Mouse (Mus musculus) intestine, embryonic 15.5 days (tissue): ENCODE measurements around the gene Ctsz. TPM values are rescaled to one million over a fixed set of nuclear protein-coding genes. Genes with fewer than 3 reads are reported as not detected.

Source experiments
- ATAC-seq: fragments of 200-750 bp; cut with Nextera tagmentation; 2 replicates; pipeline ENCODE4 v1.8.0; 2017; ENCODE audit warnings: moderate TSS enrichment, moderate library complexity
- H3K27ac ChIP-seq: fragments of 300-500 bp; sonication (generic); 2 replicates; pipeline ENCODE4 v1.5.1; 2015; ENCODE audit warnings: mild to moderate bottlenecking, inconsistent platforms
- H3K27me3 ChIP-seq: fragments of 300-500 bp; sonication (generic); replicated peaks from 2 replicates; pipeline ENCODE4 v1.6.1; 2015; ENCODE audit warnings: inconsistent platforms
- H3K36me3 ChIP-seq: fragments of 300-500 bp; sonication (generic); 2 replicates; pipeline ENCODE4 v1.6.1; 2015; ENCODE audit warnings: inconsistent platforms
- H3K4me1 ChIP-seq: fragments of 300-500 bp; sonication (generic); replicated peaks from 2 replicates; pipeline ENCODE4 v1.6.1; 2015; ENCODE audit warnings: inconsistent platforms
- H3K4me2 ChIP-seq: fragments of 300-500 bp; sonication (generic); replicated peaks from 2 replicates; pipeline ENCODE4 v1.6.1; 2015; ENCODE audit warnings: mild to moderate bottlenecking, inconsistent platforms
- H3K4me3 ChIP-seq: fragments of 300-500 bp; sonication (generic); replicated peaks from 2 replicates; pipeline ENCODE4 v1.5.1; 2015; ENCODE audit warnings: inconsistent platforms
- H3K9ac ChIP-seq: fragments of 300-500 bp; sonication (generic); 2 replicates; pipeline ENCODE4 v1.6.1; 2015; ENCODE audit warnings: inconsistent platforms
- H3K9me3 ChIP-seq: fragments of 300-500 bp; sonication (generic); 2 replicates; pipeline ENCODE4 v1.6.1; 2016; ENCODE audit warnings: inconsistent platforms
- WGBS: fragments of 180-500 bp; shearing (Covaris S2); methylation state at CpG from one replicate; pipeline ENCODE4 v1.1.7; 2015; 5-methylcytosine and 5-hydroxymethylcytosine counted together
- polyA plus RNA-seq: library from polyadenylated mRNA; unstranded; fragments of >200 nt; fragmentation: Nextera tagmentation; extraction: Ambion mirVana; gene quantifications from 2 replicates; pipeline ENCODE4 v1.2.1, GENCODE M21; 2015

The Ctsz gene
- polyA plus RNA-seq, 1 experiment from 2014 or later: 247 TPM

DNA sequence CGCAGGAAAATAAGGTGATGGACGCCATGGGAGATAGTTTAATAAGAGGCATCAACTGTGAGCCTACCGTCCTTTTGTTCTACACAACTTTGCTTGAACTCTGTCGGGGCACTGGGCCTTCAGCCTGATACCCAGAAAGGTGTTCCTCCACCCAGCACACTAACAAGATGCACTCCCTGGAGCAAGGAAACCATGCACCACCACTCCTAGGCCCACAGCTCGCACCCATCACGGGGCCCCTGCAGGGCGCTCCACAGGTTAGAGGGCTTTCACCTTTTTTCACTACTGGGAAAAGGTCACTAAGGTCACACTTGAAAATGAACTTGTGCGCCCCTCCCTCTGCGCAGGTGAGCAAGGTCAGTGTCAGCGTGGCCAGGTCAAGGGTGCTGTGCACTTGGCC lies 24.5 kb upstream of the Ctsz start:
- H3K9ac ChIP-seq: peak overlapping the region; percentile 84
- no peaks in the 10 kb centered on the region for H3K9me3 ChIP-seq
- H3K27me3 ChIP-seq: no peaks in the 10 kb centered on the region
- H3K27ac ChIP-seq: no peak overlapping the region
- WGBS: 34% methylated on average over 10 of the region's 10 CpGs
- peak; percentile 31 for ATAC-seq
- peak overlapping the region; percentile 76 for H3K4me3 ChIP-seq
- peak overlapping the region; percentile 89 for H3K4me2 ChIP-seq
- 0 out of 2 replicates have a peak, but pooled peaks cover 5% of the 10 kb centered on the region for H3K4me1 ChIP-seq
- H3K36me3 ChIP-seq: peaks cover 16% of the 10 kb centered on the region

DNA sequence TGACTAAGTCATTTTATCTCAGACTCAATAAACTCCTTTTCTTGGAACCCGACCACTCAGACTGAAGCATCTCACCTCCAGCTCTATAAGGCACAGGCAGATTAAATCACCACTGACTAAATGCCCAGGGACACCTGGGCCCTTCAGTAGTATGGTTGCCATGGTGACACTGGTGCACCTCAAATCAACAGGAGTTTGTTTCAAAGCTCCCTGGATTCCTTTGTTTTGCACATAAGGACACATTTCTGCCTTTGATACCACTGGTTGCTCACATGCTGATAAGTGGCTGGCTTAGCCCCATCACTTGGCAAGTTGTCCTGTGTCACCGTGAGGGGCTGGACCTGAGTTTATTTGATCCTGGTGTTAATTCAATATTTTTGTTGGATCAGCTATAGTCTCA lies 20.5 kb upstream of the Ctsz start:
- no peak overlapping the region for H3K4me3 ChIP-seq
- H3K9me3 ChIP-seq: no peaks in the 10 kb centered on the region
- no peak for ATAC-seq
- peaks cover 10% of the 10 kb centered on the region for H3K36me3 ChIP-seq
- no peaks in the 10 kb centered on the region for H3K27me3 ChIP-seq
- no peak overlapping the region for H3K4me2 ChIP-seq
- 59% methylated on average over 2 of the region's 2 CpGs for WGBS
- H3K4me1 ChIP-seq: 0 out of 2 replicates have a peak, but pooled peaks cover 5% of the 10 kb centered on the region
- no peak overlapping the region for H3K27ac ChIP-seq
- H3K9ac ChIP-seq: no peak overlapping the region

DNA sequence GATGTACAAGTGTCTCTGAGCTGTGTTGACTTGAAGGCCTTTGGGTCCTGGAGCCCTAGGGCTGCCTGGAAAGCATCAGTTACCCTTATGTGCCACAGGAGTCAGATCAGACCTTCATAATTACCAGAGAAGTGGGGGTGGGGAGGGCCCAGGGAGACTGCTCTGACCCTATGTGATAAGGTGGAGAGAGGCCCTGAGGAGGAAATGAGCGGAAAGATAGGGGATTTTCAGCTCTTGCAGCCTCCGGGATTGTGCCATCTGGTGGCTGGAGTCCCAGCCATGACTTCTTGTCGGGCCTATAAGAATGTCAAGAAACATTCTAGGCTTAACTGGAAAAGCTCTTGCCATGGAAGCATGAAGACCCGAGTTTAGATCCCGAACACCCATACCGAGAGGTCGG lies 14.8 kb upstream of the Ctsz start:
- 66% methylated on average over 7 of the region's 7 CpGs for whole genome bisulfite sequencing
- H3K36me3 ChIP-seq: no peaks in the 10 kb centered on the region
- peak; percentile 80 for ATAC-seq
- H3K9me3 ChIP-seq: no peaks in the 10 kb centered on the region
- no peak overlapping the region for H3K9ac ChIP-seq
- no peak overlapping the region for H3K4me2 ChIP-seq
- H3K4me3 ChIP-seq: no peak overlapping the region
- no peaks in the 10 kb centered on the region for H3K4me1 ChIP-seq
- no peak overlapping the region for H3K27ac ChIP-seq
- H3K27me3 ChIP-seq: no peaks in the 10 kb centered on the region

DNA sequence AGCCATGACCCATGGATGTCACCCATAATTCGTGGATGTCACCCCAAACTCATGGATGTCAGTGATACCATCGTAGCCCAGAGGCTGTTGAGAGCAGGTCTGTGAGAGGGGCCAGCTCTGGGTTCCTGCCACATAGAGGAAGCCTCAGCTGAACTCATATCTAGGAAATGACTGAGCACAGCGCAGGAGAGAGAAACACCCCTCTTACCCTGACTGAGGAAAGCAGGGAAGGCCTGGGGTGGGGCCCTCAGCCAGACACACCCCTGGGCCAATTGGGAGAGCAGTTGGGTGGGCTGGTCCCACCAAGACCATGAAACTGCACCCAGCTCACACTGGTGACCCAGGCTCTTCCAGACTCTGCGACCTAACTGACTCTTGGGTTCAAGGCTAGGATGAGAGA lies 11.5 kb upstream of the Ctsz start, which contains the start of gene Tubb1:
Tubb1 (plus strand) TSS at position 343 of the 400 bp plus-strand sequence.
- H3K4me2 ChIP-seq: no peak within 1 kb of the TSS
- no peak within 1 kb of the TSS for H3K4me3 ChIP-seq
- no peaks in the 10 kb centered on the region for H3K4me1 ChIP-seq
- H3K9ac ChIP-seq: no peak within 1 kb of the TSS
- H3K36me3 ChIP-seq: no peaks in the 10 kb centered on the region
- no peak within 1 kb of the TSS for H3K27ac ChIP-seq
- ATAC-seq: 0 out of 2 replicates have a peak, but pooled peaks have one; percentile 35
- no peaks in the 10 kb centered on the region for H3K27me3 ChIP-seq
- no peaks in the 10 kb centered on the region for H3K9me3 ChIP-seq
- WGBS: 63% methylated on average over 4 of the region's 4 CpGs

DNA sequence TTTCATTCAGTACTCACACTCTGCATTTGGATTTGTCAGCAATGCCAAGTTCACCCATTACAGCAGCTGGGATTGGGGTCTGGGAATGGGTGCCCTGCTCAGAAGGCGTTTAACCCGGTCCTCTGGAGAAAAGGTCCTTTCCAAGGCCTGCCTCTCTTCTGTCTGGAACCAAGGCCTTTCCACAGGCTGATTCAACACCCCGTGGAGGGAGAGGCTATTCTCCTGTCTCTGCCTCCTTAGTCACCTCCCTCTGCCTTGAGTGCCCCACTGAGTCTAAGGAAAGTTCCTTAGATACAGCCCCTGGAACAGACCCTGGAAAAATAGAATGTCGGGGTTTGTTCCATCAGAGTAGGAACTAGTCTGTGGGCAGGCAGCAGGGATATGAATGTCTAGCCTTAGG lies 9.6 kb upstream of the Ctsz start:
- no peaks in the 10 kb centered on the region for H3K27me3 ChIP-seq
- ATAC-seq: no peak
- 84% methylated on average over 4 of the region's 4 CpGs for WGBS
- H3K9me3 ChIP-seq: no peaks in the 10 kb centered on the region
- no peak overlapping the region for H3K9ac ChIP-seq
- no peak overlapping the region for H3K4me3 ChIP-seq
- no peak overlapping the region for H3K27ac ChIP-seq
- no peaks in the 10 kb centered on the region for H3K36me3 ChIP-seq
- H3K4me1 ChIP-seq: no peaks in the 10 kb centered on the region
- H3K4me2 ChIP-seq: no peak overlapping the region

DNA sequence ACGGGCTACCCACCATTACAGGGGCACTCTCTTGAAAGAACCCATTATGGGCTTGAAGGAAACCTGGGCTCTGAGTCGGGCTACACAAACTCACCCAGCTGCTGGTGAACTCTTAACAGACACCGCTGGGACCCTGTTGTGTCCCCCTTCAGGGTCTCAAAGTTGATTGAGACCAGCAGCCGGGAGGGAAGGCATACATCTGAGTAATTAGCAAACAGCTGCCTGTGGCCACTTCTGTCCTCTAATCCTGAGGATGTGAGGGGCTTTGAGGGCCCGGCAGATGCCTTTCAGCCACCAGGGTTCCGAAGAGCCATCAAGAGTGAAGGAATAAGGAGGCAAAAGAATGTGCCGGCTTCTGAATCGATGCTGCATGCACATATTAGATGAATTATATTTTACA lies 8.1 kb upstream of the Ctsz start:
- no peak overlapping the region for H3K27ac ChIP-seq
- no peak for ATAC-seq
- 0 out of 2 replicates have a peak, but pooled peaks cover 3% of the 10 kb centered on the region for H3K4me1 ChIP-seq
- H3K9me3 ChIP-seq: no peaks in the 10 kb centered on the region
- H3K9ac ChIP-seq: no peak overlapping the region
- H3K4me3 ChIP-seq: no peak overlapping the region
- 62% methylated on average over 8 of the region's 8 CpGs for WGBS
- no peaks in the 10 kb centered on the region for H3K36me3 ChIP-seq
- H3K4me2 ChIP-seq: no peak overlapping the region
- no peaks in the 10 kb centered on the region for H3K27me3 ChIP-seq

DNA sequence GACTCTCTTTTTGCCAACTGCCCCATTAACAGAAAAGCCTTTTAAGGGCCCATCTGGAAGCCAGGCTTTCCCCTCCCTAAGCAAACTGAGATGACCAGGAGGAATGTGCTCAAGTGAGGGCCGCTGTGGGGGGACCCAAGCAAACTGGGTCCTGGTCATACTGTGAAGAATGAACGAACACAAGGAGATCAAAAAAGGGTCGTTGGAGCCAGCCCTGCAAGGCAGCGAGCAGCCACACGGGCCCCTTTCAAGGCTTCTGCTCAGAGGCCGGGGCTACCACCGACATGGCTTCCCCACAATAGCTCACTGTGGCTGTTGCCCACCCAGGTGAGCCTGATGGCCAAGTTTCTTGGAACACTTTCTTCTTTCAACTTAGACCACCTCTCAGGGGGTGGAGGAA lies 7.7 kb upstream of the Ctsz start:
- no peak overlapping the region for H3K4me2 ChIP-seq

DNA sequence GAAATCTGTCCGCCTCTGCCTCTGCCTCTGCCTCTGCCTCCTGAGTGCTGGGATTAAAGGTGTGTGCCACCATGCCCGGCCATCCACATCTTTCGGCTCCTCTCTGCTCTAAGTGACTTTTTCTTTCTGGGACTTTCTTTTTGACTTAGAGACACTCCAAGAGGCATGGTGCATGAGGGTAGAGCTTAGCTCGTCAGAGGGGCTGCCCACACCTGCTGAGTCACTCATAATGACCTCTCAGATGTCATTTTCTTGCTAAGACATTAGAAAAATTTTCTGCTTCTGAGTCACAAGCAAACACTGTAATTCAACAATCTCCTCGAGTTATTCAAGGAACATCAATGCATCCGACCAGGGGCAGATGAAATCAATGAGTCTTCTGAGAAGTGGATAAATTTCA lies 6.2 kb upstream of the Ctsz start:
- no peak for ATAC-seq
- Histone ChIP-seq H3K4me2 (no peak overlapping the region), H3K36me3 (no peaks in the 10 kb centered on the region), H3K9ac (no peak overlapping the region), H3K27ac (no peak overlapping the region), H3K27me3 (no peaks in the 10 kb centered on the region), H3K4me1 (0 out of 2 replicates have a peak, but pooled peaks cover 6% of the 10 kb centered on the region), H3K9me3 (no peaks in the 10 kb centered on the region), H3K4me3 (no peak overlapping the region)
- 80% methylated on average over 6 of the region's 6 CpGs for WGBS

More for the DNA sequence above, 7.7 kb upstream of the Ctsz start:
- H3K27me3 ChIP-seq: no peaks in the 10 kb centered on the region
- no peaks in the 10 kb centered on the region for H3K9me3 ChIP-seq
- H3K36me3 ChIP-seq: no peaks in the 10 kb centered on the region
- H3K9ac ChIP-seq: no peak overlapping the region
- H3K4me1 ChIP-seq: 0 out of 2 replicates have a peak, but pooled peaks cover 6% of the 10 kb centered on the region
- no peak overlapping the region for H3K27ac ChIP-seq
- no peak overlapping the region for H3K4me3 ChIP-seq
- ATAC-seq: no peak
- 48% methylated on average over 7 of the region's 7 CpGs for WGBS

DNA sequence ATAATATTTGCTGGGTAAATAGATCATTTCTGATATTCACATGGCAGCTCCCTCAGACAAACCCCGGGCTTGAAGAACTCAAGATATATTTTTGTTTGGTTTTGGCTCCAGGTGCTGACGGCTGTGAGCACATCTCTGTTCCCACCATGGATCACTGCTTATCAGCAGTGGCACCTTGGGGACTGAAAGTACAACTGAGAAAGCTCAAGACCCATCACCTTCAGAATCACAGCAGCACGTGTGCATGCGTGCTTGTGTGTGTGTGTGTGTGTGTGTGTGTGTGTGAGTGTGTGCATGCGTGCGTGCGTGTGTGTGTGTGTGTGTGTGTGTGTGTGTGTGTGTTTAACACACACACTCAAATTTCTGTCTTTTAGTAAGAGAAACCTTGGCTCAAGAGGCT lies 5.5 kb upstream of the Ctsz start:
- no peak overlapping the region for H3K27ac ChIP-seq

DNA sequence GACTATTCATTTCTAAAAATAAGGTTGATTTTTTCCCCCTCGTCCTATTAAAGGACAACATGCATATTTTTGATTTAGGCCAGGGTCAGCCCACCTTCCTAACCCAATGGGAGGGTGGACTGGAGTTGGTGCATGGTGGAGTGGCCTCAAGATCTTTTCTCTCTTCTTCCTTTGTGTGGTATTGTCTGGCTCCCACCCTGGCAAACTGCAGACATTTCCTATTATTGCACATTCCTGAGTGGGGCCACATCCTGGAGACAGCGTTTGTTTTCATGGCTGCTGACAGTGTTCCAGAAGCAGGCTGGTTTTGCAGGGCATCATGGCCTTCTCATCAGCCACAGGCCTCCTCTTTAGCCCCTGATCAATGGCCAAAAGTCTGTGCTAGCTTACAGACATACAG lies 4.2 kb upstream of the Ctsz start:
- Histone ChIP-seq H3K4me1 (peaks cover 15% of the 10 kb centered on the region), H3K27ac (no peak overlapping the region), H3K4me2 (no peak overlapping the region), H3K36me3 (no peaks in the 10 kb centered on the region), H3K27me3 (no peaks in the 10 kb centered on the region), H3K9ac (no peak overlapping the region), H3K9me3 (no peaks in the 10 kb centered on the region), H3K4me3 (no peak overlapping the region)
- WGBS: 44% methylated on average over 2 of the region's 2 CpGs
- no peak for ATAC-seq

More for the DNA sequence above, 5.5 kb upstream of the Ctsz start:
- Histone ChIP-seq H3K36me3 (no peaks in the 10 kb centered on the region), H3K9ac (no peak overlapping the region), H3K4me1 (0 out of 2 replicates have a peak, but pooled peaks cover 6% of the 10 kb centered on the region), H3K4me3 (no peak overlapping the region), H3K4me2 (no peak overlapping the region), H3K9me3 (no peaks in the 10 kb centered on the region), H3K27me3 (no peaks in the 10 kb centered on the region)
- WGBS: 72% methylated on average over 7 of the region's 7 CpGs
- ATAC-seq: no peak

DNA sequence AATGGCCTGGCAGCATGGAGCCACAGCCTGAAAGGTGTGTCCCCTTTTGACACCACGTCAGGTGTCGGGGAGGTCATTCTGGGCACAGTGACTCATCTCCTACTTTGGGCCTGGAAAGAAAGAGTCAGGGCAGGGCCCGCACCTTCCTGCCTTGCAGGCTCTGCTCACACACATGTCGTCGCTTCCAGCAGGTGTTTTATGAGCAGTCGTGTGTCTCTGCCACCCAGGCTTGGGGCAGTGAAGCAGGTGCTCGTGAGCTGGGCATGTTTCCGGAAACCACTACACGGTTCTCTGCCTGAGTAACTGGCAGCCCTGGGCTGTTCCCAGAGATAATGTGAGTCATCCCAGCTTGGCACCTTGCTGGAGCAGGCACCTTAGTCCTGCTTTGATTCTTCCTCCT lies 3.6 kb upstream of the Ctsz start:
- H3K27me3 ChIP-seq: no peaks in the 10 kb centered on the region
- H3K9me3 ChIP-seq: no peaks in the 10 kb centered on the region
- peak overlapping the region; percentile 40; the same call in 1 of the 2 replicates for H3K27ac ChIP-seq
- no peak overlapping the region for H3K4me3 ChIP-seq
- H3K4me2 ChIP-seq: no peak overlapping the region
- no peaks in the 10 kb centered on the region for H3K36me3 ChIP-seq
- peak; percentile 11; the same call in 1 of the 2 replicates for ATAC-seq
- WGBS: 62% methylated on average over 9 of the region's 9 CpGs
- H3K4me1 ChIP-seq: peaks cover 21% of the 10 kb centered on the region
- no peak overlapping the region for H3K9ac ChIP-seq

DNA sequence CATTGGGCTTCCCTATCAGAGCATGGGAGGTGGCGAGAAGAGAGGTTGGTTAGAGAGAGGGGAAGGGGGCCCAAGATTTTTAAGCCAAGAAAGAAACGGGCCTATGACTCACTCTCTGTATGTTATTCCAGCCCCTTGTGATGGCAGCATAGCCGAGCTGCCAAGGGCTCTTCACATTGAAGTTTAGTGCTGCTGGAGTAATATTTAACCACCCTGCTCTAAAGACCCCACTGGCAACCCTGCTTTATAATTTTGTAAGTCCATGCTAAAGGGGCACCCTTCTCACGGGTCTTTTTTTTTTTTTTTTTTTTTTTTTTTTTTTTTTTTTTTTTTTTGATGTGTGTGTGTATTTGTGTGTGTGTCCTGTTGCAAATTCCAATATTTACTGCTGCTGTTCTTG lies 3.1 kb upstream of the Ctsz start:
- WGBS: 58% methylated on average over 4 of the region's 4 CpGs

DNA sequence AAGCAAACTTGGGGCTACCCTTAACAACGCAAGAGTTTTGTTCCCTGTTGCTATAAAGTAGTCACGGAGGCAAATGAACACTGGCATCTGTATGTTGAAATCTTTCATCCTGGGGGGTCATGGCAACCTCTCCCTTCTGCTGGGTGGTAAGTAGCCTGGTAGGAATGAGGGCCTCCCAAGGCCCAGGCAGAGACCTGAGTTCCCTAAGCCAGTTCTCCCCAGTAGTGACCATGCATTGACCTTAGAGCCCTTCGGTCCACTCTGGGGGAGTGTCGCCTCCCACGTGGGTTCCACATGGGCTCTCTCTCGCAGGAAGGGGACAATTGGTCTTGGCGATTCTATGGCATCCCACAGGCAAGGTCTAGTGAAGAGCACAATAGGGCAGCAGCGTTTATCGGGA lies 1.1 kb upstream of the Ctsz start:
- peaks cover 32% of the 10 kb centered on the region for H3K4me1 ChIP-seq
- no peak overlapping the region for H3K4me2 ChIP-seq
- 85% methylated on average over 9 of the region's 9 CpGs for WGBS
- no peak overlapping the region for H3K27ac ChIP-seq
- H3K9ac ChIP-seq: no peak overlapping the region
- H3K4me3 ChIP-seq: no peak overlapping the region
- H3K36me3 ChIP-seq: 0 out of 2 replicates have a peak, but pooled peaks cover 2% of the 10 kb centered on the region
- H3K9me3 ChIP-seq: no peaks in the 10 kb centered on the region
- H3K27me3 ChIP-seq: no peaks in the 10 kb centered on the region
- ATAC-seq: no peak

More for the DNA sequence above, 3.1 kb upstream of the Ctsz start:
- H3K36me3 ChIP-seq: no peaks in the 10 kb centered on the region
- no peak overlapping the region for H3K4me3 ChIP-seq
- no peak for ATAC-seq
- H3K27ac ChIP-seq: no peak overlapping the region
- no peak overlapping the region for H3K9ac ChIP-seq
- H3K27me3 ChIP-seq: no peaks in the 10 kb centered on the region
- H3K4me2 ChIP-seq: no peak overlapping the region
- peaks cover 26% of the 10 kb centered on the region for H3K4me1 ChIP-seq
- no peaks in the 10 kb centered on the region for H3K9me3 ChIP-seq
